Mouse (Mus musculus) midbrain, embryonic 10.5 days (tissue): Measurements from ENCODE around the gene Slc48a1. TPM values are rescaled to one million over a fixed set of nuclear protein-coding genes. Genes with fewer than 3 reads are reported as not detected.

ENCODE experiments used
- DNase-seq: peaks from one replicate; pipeline ENCODE4 v3.0.0-alpha.2; 2017; ENCODE audit warnings: low spot score
- H3K27ac ChIP-seq: fragments of 300-500 bp; sonication (generic); replicated peaks from 2 replicates; pipeline ENCODE4 v1.5.1; 2016; ENCODE audit warnings: mild to moderate bottlenecking
- H3K27me3 ChIP-seq: fragments of 300-500 bp; sonication (generic); 2 replicates; pipeline ENCODE4 v1.6.1; 2016; ENCODE audit warnings: low read depth, mild to moderate bottlenecking; ENCODE audit not compliant: poor library complexity, severe bottlenecking
- H3K36me3 ChIP-seq: fragments of 300-500 bp; sonication (generic); 2 replicates; pipeline ENCODE4 v1.6.1; 2016; ENCODE audit warnings: mild to moderate bottlenecking, moderate library complexity
- H3K4me1 ChIP-seq: fragments of 300-500 bp; sonication (generic); 2 replicates; pipeline ENCODE4 v1.6.1; 2016
- H3K4me3 ChIP-seq: fragments of 300-500 bp; sonication (generic); 2 replicates; pipeline ENCODE4 v1.5.1; 2016; ENCODE audit warnings: mild to moderate bottlenecking, moderate library complexity
- H3K9me3 ChIP-seq: fragments of 300-500 bp; sonication (generic); replicated peaks from 2 replicates; pipeline ENCODE4 v1.6.1; 2016; ENCODE audit warnings: mild to moderate bottlenecking
- WGBS: fragments of 180-500 bp; shearing (Covaris S2); methylation state at CpG from one replicate; pipeline ENCODE4 v1.1.7; 2016; 5-methylcytosine and 5-hydroxymethylcytosine counted together
- polyA plus RNA-seq: library from polyadenylated mRNA; unstranded; fragments of >200 nt; fragmentation: Nextera tagmentation; extraction: Ambion mirVana; gene quantifications from 2 replicates; pipeline ENCODE4 v1.2.1, GENCODE M21; 2016

The Slc48a1 gene
- polyA plus RNA-seq, 1 experiment from 2014 or later: 30.5 TPM

- H3K9me3 ChIP-seq: no peaks in the 10 kb centered on the region
- no peaks in the 10 kb centered on the region for H3K27me3 ChIP-seq
- DNase-seq: no peak
- 93% methylated on average over 4 of the region's 4 CpGs for WGBS
- peaks cover 37% of the 10 kb centered on the region for H3K4me1 ChIP-seq
- no peak overlapping the region for H3K4me3 ChIP-seq
- H3K27ac ChIP-seq: no peak overlapping the region
- peaks cover 24% of the 10 kb centered on the region for H3K36me3 ChIP-seq
Measured at GRCm38 (mm10) chr15:97815254-97815653, 36.9 kb downstream of the Slc48a1 start.

- DNase-seq: no peak
- Histone ChIP-seq H3K4me3 (no peak overlapping the region), H3K4me1 (peaks cover 41% of the 10 kb centered on the region), H3K9me3 (no peaks in the 10 kb centered on the region), H3K36me3 (peaks cover 22% of the 10 kb centered on the region), H3K27ac (no peak overlapping the region), H3K27me3 (no peaks in the 10 kb centered on the region)
- WGBS: 90% methylated on average over 17 of the region's 17 CpGs
Measured at GRCm38 (mm10) chr15:97816199-97816994, 38.1 kb downstream of the Slc48a1 start.

GRCm38 (mm10) chr15:97819937-97820336, 41.6 kb downstream of the Slc48a1 start:
- peaks cover 7% of the 10 kb centered on the region for H3K27me3 ChIP-seq
- no peak overlapping the region for H3K27ac ChIP-seq
- no peaks in the 10 kb centered on the region for H3K9me3 ChIP-seq
- WGBS: 92% methylated on average over 9 of the region's 9 CpGs
- no peak overlapping the region for H3K4me3 ChIP-seq
- no peak for DNase-seq
- peaks cover 25% of the 10 kb centered on the region for H3K36me3 ChIP-seq
- H3K4me1 ChIP-seq: peaks cover 46% of the 10 kb centered on the region

- Histone ChIP-seq H3K27ac (0 out of 2 replicates have a peak overlapping the region, but pooled peaks have one; percentile 42), H3K4me1 (peaks cover 60% of the 10 kb centered on the region), H3K9me3 (no peaks in the 10 kb centered on the region), H3K4me3 (no peak overlapping the region), H3K27me3 (peaks cover 20% of the 10 kb centered on the region), H3K36me3 (peaks cover 27% of the 10 kb centered on the region)
- no peak for DNase-seq
- 61% methylated on average over 10 of the region's 10 CpGs for WGBS
Measured at GRCm38 (mm10) chr15:97821321-97821982, 43.1 kb downstream of the Slc48a1 start.

GRCm38 (mm10) chr15:97821983-97822363, 43.7 kb downstream of the Slc48a1 start:
- Histone ChIP-seq H3K36me3 (peaks cover 23% of the 10 kb centered on the region), H3K4me1 (peaks cover 65% of the 10 kb centered on the region), H3K27me3 (peaks cover 25% of the 10 kb centered on the region), H3K4me3 (no peak overlapping the region), H3K27ac (peak overlapping the region; percentile 42; the same call in 1 of the 2 replicates), H3K9me3 (no peaks in the 10 kb centered on the region)
- DNase-seq: no peak
- WGBS: 78% methylated on average over 6 of the region's 6 CpGs

- Histone ChIP-seq H3K27me3 (peaks cover 27% of the 10 kb centered on the region), H3K4me1 (peaks cover 69% of the 10 kb centered on the region), H3K36me3 (peaks cover 23% of the 10 kb centered on the region), H3K27ac (no peak overlapping the region), H3K4me3 (no peak overlapping the region), H3K9me3 (no peaks in the 10 kb centered on the region)
- no peak for DNase-seq
- 52% methylated on average over 12 of the region's 12 CpGs for WGBS
Measured at GRCm38 (mm10) chr15:97822545-97823228, 44.4 kb downstream of the Slc48a1 start.

- no peak overlapping the region for H3K4me3 ChIP-seq
- peaks cover 69% of the 10 kb centered on the region for H3K4me1 ChIP-seq
- no peaks in the 10 kb centered on the region for H3K9me3 ChIP-seq
- H3K36me3 ChIP-seq: peaks cover 23% of the 10 kb centered on the region
- WGBS: 81% methylated on average over 12 of the region's 12 CpGs
- peaks cover 27% of the 10 kb centered on the region for H3K27me3 ChIP-seq
- DNase-seq: no peak
- no peak overlapping the region for H3K27ac ChIP-seq
Measured at GRCm38 (mm10) chr15:97823479-97823878, 45.2 kb downstream of the Slc48a1 start.

- Histone ChIP-seq H3K27ac (no peak overlapping the region), H3K9me3 (no peaks in the 10 kb centered on the region), H3K27me3 (peaks cover 27% of the 10 kb centered on the region), H3K4me3 (no peak overlapping the region), H3K36me3 (peaks cover 23% of the 10 kb centered on the region), H3K4me1 (peaks cover 75% of the 10 kb centered on the region)
- WGBS: 91% methylated on average over 6 of the region's 6 CpGs
- no peak for DNase-seq
Measured at GRCm38 (mm10) chr15:97824042-97824441, 45.7 kb downstream of the Slc48a1 start.

- Histone ChIP-seq H3K4me3 (peak overlapping the region; percentile 37), H3K36me3 (peaks cover 16% of the 10 kb centered on the region), H3K27ac (peak overlapping the region; percentile 11; the same call in 1 of the 2 replicates), H3K27me3 (peaks cover 27% of the 10 kb centered on the region), H3K9me3 (no peaks in the 10 kb centered on the region), H3K4me1 (peaks cover 88% of the 10 kb centered on the region)
- 8% methylated on average over 29 of the region's 29 CpGs for WGBS
- no peak for DNase-seq
Measured at GRCm38 (mm10) chr15:97825071-97825940, 47.0 kb downstream of the Slc48a1 start.

GRCm38 (mm10) chr15:97825941-97826587, 47.7 kb downstream of the Slc48a1 start:
- Histone ChIP-seq H3K36me3 (peaks cover 8% of the 10 kb centered on the region), H3K9me3 (no peaks in the 10 kb centered on the region), H3K27ac (peak overlapping the region; percentile 11; the same call in 1 of the 2 replicates), H3K4me1 (peaks cover 94% of the 10 kb centered on the region), H3K4me3 (0 out of 2 replicates have a peak overlapping the region, but pooled peaks have one; percentile 37), H3K27me3 (peaks cover 27% of the 10 kb centered on the region)
- WGBS: 41% methylated on average over 12 of the region's 12 CpGs
- no peak for DNase-seq

- H3K4me1 ChIP-seq: peaks cover 89% of the 10 kb centered on the region
- no peak for DNase-seq
- H3K9me3 ChIP-seq: no peaks in the 10 kb centered on the region
- H3K36me3 ChIP-seq: peaks cover 8% of the 10 kb centered on the region; the same call in 1 of the 2 replicates
- H3K27me3 ChIP-seq: peaks cover 27% of the 10 kb centered on the region
- no peak overlapping the region for H3K27ac ChIP-seq
- H3K4me3 ChIP-seq: no peak overlapping the region
- 75% methylated on average over 5 of the region's 5 CpGs for WGBS
Measured at GRCm38 (mm10) chr15:97826588-97827261, 48.4 kb downstream of the Slc48a1 start.
